Mouse (Mus musculus) liver, adult 2 months (tissue): ENCODE data around the gene Hps6.

Experiments used
- CTCF ChIP-seq: fragments of 200-500 bp; IDR thresholded peaks from 2 replicates; pipeline ENCODE4 v1.5.1; 2011; ENCODE audit warnings: low read depth, low read length, control low read depth
- POLR2A ChIP-seq: fragments of 200-500 bp; IDR thresholded peaks from 2 replicates; pipeline ENCODE4 v1.6.1; 2011; ENCODE audit warnings: low read length, control low read depth; ENCODE audit not compliant: insufficient read depth; ENCODE audit errors: extremely low read depth

GRCm38 (mm10) chr19:46049129-46049528 lies 45.8 kb downstream of the Hps6 start:
- TF ChIP-seq CTCF = no peak
- no peak for TF ChIP-seq POLR2A
